ENCODE assay signal across 16 mouse cellular contexts in the genomic region with DNA sequence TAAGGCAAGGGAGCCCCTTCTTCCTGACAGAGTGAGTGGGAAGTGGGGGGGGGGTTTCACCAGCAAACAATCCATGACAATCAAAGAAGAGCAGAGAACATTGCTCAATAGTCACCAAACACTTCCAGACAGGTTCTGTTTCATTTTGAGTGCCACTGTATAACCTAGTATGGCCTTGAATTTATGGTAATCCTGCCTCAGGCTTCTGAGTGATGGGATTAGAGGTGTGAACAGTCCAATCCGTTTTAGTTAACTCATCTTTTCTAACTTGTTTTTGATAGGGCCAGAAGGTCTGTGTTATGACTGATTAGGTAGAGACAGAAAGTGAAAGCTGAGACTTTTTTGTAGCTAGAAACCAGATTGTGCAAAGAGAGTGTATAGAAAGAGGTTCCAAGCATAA.
"Had no signal": no experiment of that assay in that cellular context is flagged by ENCODE, and none has a peak within 500 bp of the region (broad histone marks: within the 10 kb centered on the region; RNA-seq: fewer than 3 reads in every experiment).

No protein-coding gene starts in this region.

- H3K27me3 ChIP-seq: neural tube, embryonic 13.5 days; neural tube, embryonic 15.5 days; stomach, embryonic 15.5 days had no signal

- H3K9ac ChIP-seq: neural tube, embryonic 13.5 days; neural tube, embryonic 15.5 days; stomach, embryonic 15.5 days had no signal

- H3K36me3 ChIP-seq: neural tube, embryonic 13.5 days; neural tube, embryonic 15.5 days; stomach, embryonic 15.5 days had no signal

- H3K27ac ChIP-seq: neural tube, embryonic 13.5 days; neural tube, embryonic 15.5 days; stomach, embryonic 15.5 days; stomach, postnatal 0 days had no signal

- DNase-seq: retina, postnatal 1 day; right cerebral cortex, adult 18-20 months; right cerebral cortex, postnatal 14 days; right cerebral cortex, postnatal 25 days; right cerebral cortex, postnatal 4 days; spleen, adult 18-20 months; thymus, adult 18-20 months; thymus, adult 2 months; thymus, postnatal 14 days; thymus, postnatal 25 days; thymus, postnatal 36 days; thymus, postnatal 4 days had no signal

- H3K4me2 ChIP-seq: neural tube, embryonic 13.5 days; neural tube, embryonic 15.5 days; stomach, embryonic 15.5 days had no signal

- H3K4me1 ChIP-seq: neural tube, embryonic 13.5 days; neural tube, embryonic 15.5 days; stomach, embryonic 15.5 days had no signal

- H3K9me3 ChIP-seq: neural tube, embryonic 13.5 days; neural tube, embryonic 15.5 days; stomach, embryonic 15.5 days had no signal

- H3K4me3 ChIP-seq: neural tube, embryonic 13.5 days; neural tube, embryonic 15.5 days; stomach, embryonic 15.5 days had no signal
